Mouse (Mus musculus) myocyte (in vitro differentiated cells): ENCODE data around the gene Zfp334.

Experiments used
- E2F4 ChIP-seq: IDR thresholded peaks from one replicate; pipeline ENCODE4 v1.6.1; 2011; ENCODE audit warnings: mild to moderate bottlenecking, control low read depth, moderate library complexity; ENCODE audit not compliant: insufficient read depth
- MAX ChIP-seq: IDR thresholded peaks from one replicate; pipeline ENCODE4 v1.6.1; 2011; ENCODE audit warnings: low read depth, mild to moderate bottlenecking, control low read depth
- POLR2A ChIP-seq: IDR thresholded peaks from one replicate; pipeline ENCODE4 v1.6.1; 2011; ENCODE audit warnings: low read depth, mild to moderate bottlenecking, control low read depth, moderate library complexity; ENCODE audit not compliant: insufficient read length
- POLR2AphosphoS2 ChIP-seq: IDR thresholded peaks from one replicate; pipeline ENCODE4 v1.6.1; 2011; ENCODE audit warnings: low read depth, control low read depth; ENCODE audit not compliant: insufficient read length
- TCF12 ChIP-seq: IDR thresholded peaks from one replicate; pipeline ENCODE4 v1.6.1; 2011; ENCODE audit warnings: mild to moderate bottlenecking, control low read depth; ENCODE audit not compliant: poor library complexity, insufficient read depth, severe bottlenecking
- TCF3 ChIP-seq: IDR thresholded peaks from one replicate; pipeline ENCODE4 v1.6.1; 2011; ENCODE audit warnings: low read depth, control low read depth; ENCODE audit not compliant: insufficient read length
- USF1 ChIP-seq: IDR thresholded peaks from one replicate; pipeline ENCODE4 v1.6.1; 2011; ENCODE audit warnings: low read depth, mild to moderate bottlenecking, control low read depth, moderate library complexity

- no peak for TF ChIP-seq POLR2A
- TF ChIP-seq TCF3: no peak
- no peak for TF ChIP-seq TCF12
- no peak for TF ChIP-seq E2F4
- no peak for TF ChIP-seq MAX
- TF ChIP-seq POLR2AphosphoS2: no peak
- no peak for TF ChIP-seq USF1
Measured at GRCm38 (mm10) chr2:165328746-165329145, 59.3 kb downstream of the Zfp334 start.
